Mouse (Mus musculus): Measurements from ENCODE around the gene Sncg.

GRCm38 (mm10) chr14:34331886-34332285 lies 42.7 kb downstream of the Sncg start:
- TF ChIP-seq CTCF (IDR thresholded peaks at IDR 0.05; ENCODE audit: borderline replicate concordance, insufficient read depth, low read depth, low read length) (no peak), POLR2A (IDR thresholded peaks at IDR 0.05; ENCODE audit: borderline replicate concordance, insufficient read depth, low read length) (no peak)

Measured in cerebellum, adult 2 months (tissue).